Mouse (Mus musculus): ENCODE measurements around the gene Slc41a1. TPM values are rescaled to one million over a fixed set of nuclear protein-coding genes. Genes with fewer than 3 reads are reported as not detected.

Slc41a1 gene
- polyA plus RNA-seq, 1 experiment from 2014 or later: 20.1 TPM

DNA sequence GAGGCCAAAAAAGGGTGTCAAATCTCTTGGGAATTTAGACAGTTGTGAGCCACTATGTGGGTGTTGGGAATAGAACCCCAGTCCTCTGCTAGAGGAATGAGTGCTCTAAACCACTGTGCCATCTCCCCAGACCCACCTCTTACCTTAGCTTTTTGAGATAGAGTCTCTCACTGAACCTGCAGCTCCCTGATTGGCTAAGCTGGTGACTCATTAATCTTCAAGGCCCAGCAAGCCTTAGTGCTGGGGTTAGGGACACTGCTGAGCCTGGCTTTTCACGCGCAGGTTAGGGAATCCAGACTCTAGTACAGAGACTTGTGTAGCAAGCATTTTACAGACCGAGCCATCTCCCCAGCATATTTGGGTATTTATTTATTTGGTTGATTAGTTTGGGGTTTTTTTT lies 9.7 kb downstream of the Slc41a1 start:
- Histone ChIP-seq H3K4me1 (ENCODE audit: control insufficient read depth, insufficient read depth, low read depth, low read length) (peaks cover under 1% of the 10 kb centered on the region; the same call in 1 of the 2 replicates), H3K27me3 (replicated peaks; ENCODE audit: control insufficient read depth, insufficient read depth, low read length) (no peaks in the 10 kb centered on the region), H3K4me2 (ENCODE audit: low read length) (no peak overlapping the region), H3K9me3 (ENCODE audit: control insufficient read depth, low read length) (no peaks in the 10 kb centered on the region), H3K27ac (ENCODE audit: low read depth, low read length) (no peak overlapping the region), H3K36me3 (ENCODE audit: control insufficient read depth, insufficient read depth, low read length) (0 out of 2 replicates have a peak, but pooled peaks cover 7% of the 10 kb centered on the region), H3K4me3 (ENCODE audit: low read length) (no peak overlapping the region), H3K9ac (ENCODE audit: low read depth, low read length) (no peak overlapping the region)
- no peak for ATAC-seq
- WGBS: 75% methylated on average over 3 of the region's 3 CpGs

DNA sequence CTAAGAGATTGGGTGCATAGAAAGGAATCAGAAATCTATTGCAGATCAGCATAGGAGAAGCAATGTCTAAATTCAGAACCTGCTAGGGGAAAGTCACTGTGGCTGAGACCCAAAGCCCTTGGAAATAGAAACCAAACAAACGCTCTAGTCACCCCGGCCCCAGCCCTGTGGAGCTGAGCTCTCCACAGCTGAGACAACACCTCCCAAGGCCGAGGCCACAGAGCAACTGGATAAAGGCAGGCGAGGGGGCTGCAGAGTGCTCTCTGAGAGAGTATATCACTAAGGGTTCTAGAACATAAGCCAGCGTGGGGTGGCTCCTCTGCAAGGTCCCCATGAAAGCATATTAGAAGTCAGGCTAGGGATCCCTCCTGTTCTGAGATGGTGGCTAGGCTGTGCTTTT lies 11.2 kb downstream of the Slc41a1 start:
- H3K36me3 ChIP-seq (ENCODE audit: control insufficient read depth, insufficient read depth, low read length): peaks cover 11% of the 10 kb centered on the region; the same call in 1 of the 2 replicates
- H3K4me3 ChIP-seq (ENCODE audit: low read length): no peak overlapping the region

DNA sequence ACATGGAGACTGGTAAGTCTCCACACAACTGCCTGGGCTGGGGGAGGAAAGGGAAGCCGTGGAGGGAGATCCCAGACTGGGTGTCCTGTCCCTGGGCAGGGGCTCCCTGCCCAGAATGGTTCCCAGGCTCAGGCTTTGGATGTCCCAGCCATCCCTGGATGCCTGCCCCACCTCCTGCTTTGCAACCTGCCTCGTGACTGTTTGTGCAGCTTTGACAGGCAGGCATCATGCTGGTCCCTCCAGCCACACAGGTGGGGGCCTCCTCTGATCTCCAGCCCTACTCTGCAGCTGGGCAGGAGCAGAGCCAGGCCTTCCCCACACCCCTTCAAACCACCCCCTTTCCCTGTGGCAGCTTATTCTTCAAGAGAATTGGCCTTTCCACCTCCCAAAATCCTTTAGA lies 12.0 kb downstream of the Slc41a1 start:
- Histone ChIP-seq H3K9me3 (ENCODE audit: control insufficient read depth, low read length) (no peaks in the 10 kb centered on the region), H3K4me1 (ENCODE audit: control insufficient read depth, insufficient read depth, low read depth, low read length) (no peaks in the 10 kb centered on the region; the same call in 1 of the 2 replicates), H3K4me2 (ENCODE audit: low read length) (no peak overlapping the region), H3K9ac (ENCODE audit: low read depth, low read length) (no peak overlapping the region), H3K27me3 (replicated peaks; ENCODE audit: control insufficient read depth, insufficient read depth, low read length) (no peaks in the 10 kb centered on the region), H3K4me3 (ENCODE audit: low read length) (no peak overlapping the region), H3K36me3 (ENCODE audit: control insufficient read depth, insufficient read depth, low read length) (peaks cover 11% of the 10 kb centered on the region; the same call in 1 of the 2 replicates), H3K27ac (ENCODE audit: low read depth, low read length) (no peak overlapping the region)
- peak; percentile 66 for ATAC-seq
- WGBS: 46% methylated on average over 2 of the region's 2 CpGs

More for the DNA sequence above, 11.2 kb downstream of the Slc41a1 start:
- no peaks in the 10 kb centered on the region for H3K27me3 ChIP-seq (replicated peaks; ENCODE audit: control insufficient read depth, insufficient read depth, low read length)
- no peak overlapping the region for H3K27ac ChIP-seq (ENCODE audit: low read depth, low read length)
- H3K4me2 ChIP-seq (ENCODE audit: low read length): no peak overlapping the region
- no peak overlapping the region for H3K9ac ChIP-seq (ENCODE audit: low read depth, low read length)
- H3K4me1 ChIP-seq (ENCODE audit: control insufficient read depth, insufficient read depth, low read depth, low read length): no peaks in the 10 kb centered on the region; the same call in 1 of the 2 replicates
- 82% methylated on average over 5 of the region's 5 CpGs for WGBS
- ATAC-seq: no peak
- no peaks in the 10 kb centered on the region for H3K9me3 ChIP-seq (ENCODE audit: control insufficient read depth, low read length)

DNA sequence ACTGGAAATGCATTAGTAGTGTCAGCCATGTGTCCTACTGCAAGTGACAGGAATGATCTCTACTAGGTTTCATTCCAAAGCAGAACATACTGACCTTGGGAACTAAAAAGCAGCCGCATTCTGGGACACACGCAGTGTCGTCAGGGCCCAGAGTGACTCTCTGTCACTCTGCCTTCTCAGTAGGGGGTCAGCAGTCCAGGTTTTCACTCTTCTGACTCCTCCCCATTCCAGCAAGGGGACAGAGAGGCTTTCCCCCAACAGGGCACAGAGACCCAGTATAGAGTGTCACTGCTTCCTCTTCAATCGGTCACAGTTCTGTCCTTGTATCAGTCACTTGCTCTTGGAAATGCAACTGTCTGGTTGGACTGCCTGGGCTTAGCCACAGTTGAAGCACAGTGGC lies 14.9 kb downstream of the Slc41a1 start:
- ATAC-seq: no peak
- H3K4me1 ChIP-seq (ENCODE audit: control insufficient read depth, insufficient read depth, low read depth, low read length): no peaks in the 10 kb centered on the region
- peaks cover 11% of the 10 kb centered on the region; the same call in 1 of the 2 replicates for H3K36me3 ChIP-seq (ENCODE audit: control insufficient read depth, insufficient read depth, low read length)
- H3K9me3 ChIP-seq (ENCODE audit: control insufficient read depth, low read length): no peaks in the 10 kb centered on the region
- H3K27ac ChIP-seq (ENCODE audit: low read depth, low read length): no peak overlapping the region
- WGBS: 74% methylated on average over 4 of the region's 4 CpGs
- H3K27me3 ChIP-seq (replicated peaks; ENCODE audit: control insufficient read depth, insufficient read depth, low read length): no peaks in the 10 kb centered on the region
- H3K4me2 ChIP-seq (ENCODE audit: low read length): no peak overlapping the region
- no peak overlapping the region for H3K4me3 ChIP-seq (ENCODE audit: low read length)
- H3K9ac ChIP-seq (ENCODE audit: low read depth, low read length): no peak overlapping the region

DNA sequence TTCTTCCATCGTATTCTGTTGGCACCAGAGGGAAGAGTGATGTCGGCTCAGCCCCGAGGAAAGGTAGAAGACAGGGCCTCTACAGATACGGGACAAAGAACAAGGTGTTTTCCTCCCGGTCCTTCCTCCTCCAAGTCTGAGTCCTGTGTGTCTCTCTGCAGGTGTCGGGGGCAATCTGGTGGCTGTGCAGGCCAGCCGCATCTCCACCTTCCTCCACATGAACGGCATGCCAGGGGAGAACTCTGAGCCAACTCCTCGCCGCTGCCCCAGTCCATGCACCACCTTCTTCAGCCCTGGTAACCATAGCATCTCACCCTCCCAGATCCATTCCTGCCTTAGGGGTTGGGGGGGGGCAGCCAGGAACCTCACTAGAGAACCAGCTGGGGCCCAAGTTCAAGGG lies 16.5 kb downstream of the Slc41a1 start:
- Histone ChIP-seq H3K27me3 (replicated peaks; ENCODE audit: control insufficient read depth, insufficient read depth, low read length) (no peaks in the 10 kb centered on the region), H3K4me1 (ENCODE audit: control insufficient read depth, insufficient read depth, low read depth, low read length) (no peaks in the 10 kb centered on the region), H3K9ac (ENCODE audit: low read depth, low read length) (no peak overlapping the region), H3K4me3 (ENCODE audit: low read length) (no peak overlapping the region), H3K27ac (ENCODE audit: low read depth, low read length) (no peak overlapping the region), H3K9me3 (ENCODE audit: control insufficient read depth, low read length) (no peaks in the 10 kb centered on the region), H3K4me2 (ENCODE audit: low read length) (no peak overlapping the region), H3K36me3 (ENCODE audit: control insufficient read depth, insufficient read depth, low read length) (peaks cover 11% of the 10 kb centered on the region; the same call in 1 of the 2 replicates)
- WGBS: 95% methylated on average over 10 of the region's 10 CpGs
- ATAC-seq: no peak

DNA sequence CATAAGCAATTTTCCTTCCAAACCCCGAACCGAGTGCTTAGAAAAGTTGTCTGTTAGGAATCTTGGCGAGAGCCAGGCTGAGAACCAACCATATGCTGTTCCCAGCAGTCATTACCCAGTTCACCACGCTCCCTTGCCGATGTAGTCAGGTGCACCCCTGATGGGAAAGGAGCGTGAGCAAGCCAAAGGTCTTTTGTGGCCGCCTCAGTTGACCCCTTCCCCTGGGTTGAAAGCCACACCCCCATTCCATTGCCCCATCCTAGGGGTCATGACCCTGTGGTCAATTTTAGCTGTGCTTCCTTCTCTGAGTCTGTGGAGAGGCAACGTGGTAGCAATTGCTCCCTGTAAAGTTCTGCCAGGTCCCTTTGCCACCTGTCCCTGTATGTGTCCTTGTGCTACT lies 17.6 kb downstream of the Slc41a1 start:
- Histone ChIP-seq H3K9ac (ENCODE audit: low read depth, low read length) (no peak overlapping the region), H3K36me3 (ENCODE audit: control insufficient read depth, insufficient read depth, low read length) (peaks cover 11% of the 10 kb centered on the region; the same call in 1 of the 2 replicates), H3K4me3 (ENCODE audit: low read length) (no peak overlapping the region), H3K4me2 (ENCODE audit: low read length) (no peak overlapping the region), H3K27ac (ENCODE audit: low read depth, low read length) (no peak overlapping the region), H3K27me3 (replicated peaks; ENCODE audit: control insufficient read depth, insufficient read depth, low read length) (no peaks in the 10 kb centered on the region), H3K9me3 (ENCODE audit: control insufficient read depth, low read length) (no peaks in the 10 kb centered on the region), H3K4me1 (ENCODE audit: control insufficient read depth, insufficient read depth, low read depth, low read length) (no peaks in the 10 kb centered on the region)
- ATAC-seq: no peak
- WGBS: 38% methylated on average over 8 of the region's 8 CpGs

DNA sequence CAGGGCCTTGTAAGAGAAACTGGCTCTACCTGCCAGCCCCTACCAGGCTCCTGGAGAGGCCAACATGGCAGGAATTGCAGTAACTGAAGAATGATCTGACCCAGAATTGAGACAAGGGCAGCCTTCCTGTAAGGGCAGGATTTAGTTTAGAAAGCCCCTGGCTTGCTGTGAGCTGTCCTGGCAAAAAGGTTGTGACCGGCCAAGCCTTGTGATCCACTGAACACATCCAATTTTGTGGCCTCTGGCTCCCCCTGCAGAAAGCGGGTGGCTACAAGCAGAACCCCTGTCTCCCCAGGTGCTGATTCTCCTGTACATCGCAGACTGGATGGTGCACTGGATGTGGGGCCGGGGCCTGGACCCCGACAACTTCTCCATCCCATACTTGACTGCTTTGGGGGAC lies 19.0 kb downstream of the Slc41a1 start:
- H3K4me1 ChIP-seq (ENCODE audit: control insufficient read depth, insufficient read depth, low read depth, low read length): no peaks in the 10 kb centered on the region
- no peak overlapping the region for H3K27ac ChIP-seq (ENCODE audit: low read depth, low read length)
- ATAC-seq: no peak
- no peaks in the 10 kb centered on the region for H3K9me3 ChIP-seq (ENCODE audit: control insufficient read depth, low read length)
- H3K36me3 ChIP-seq (ENCODE audit: control insufficient read depth, insufficient read depth, low read length): peaks cover 7% of the 10 kb centered on the region; the same call in 1 of the 2 replicates
- 76% methylated on average over 5 of the region's 5 CpGs for WGBS
- no peak overlapping the region for H3K4me2 ChIP-seq (ENCODE audit: low read length)
- H3K4me3 ChIP-seq (ENCODE audit: low read length): no peak overlapping the region
- H3K27me3 ChIP-seq (replicated peaks; ENCODE audit: control insufficient read depth, insufficient read depth, low read length): no peaks in the 10 kb centered on the region
- H3K9ac ChIP-seq (ENCODE audit: low read depth, low read length): no peak overlapping the region

DNA sequence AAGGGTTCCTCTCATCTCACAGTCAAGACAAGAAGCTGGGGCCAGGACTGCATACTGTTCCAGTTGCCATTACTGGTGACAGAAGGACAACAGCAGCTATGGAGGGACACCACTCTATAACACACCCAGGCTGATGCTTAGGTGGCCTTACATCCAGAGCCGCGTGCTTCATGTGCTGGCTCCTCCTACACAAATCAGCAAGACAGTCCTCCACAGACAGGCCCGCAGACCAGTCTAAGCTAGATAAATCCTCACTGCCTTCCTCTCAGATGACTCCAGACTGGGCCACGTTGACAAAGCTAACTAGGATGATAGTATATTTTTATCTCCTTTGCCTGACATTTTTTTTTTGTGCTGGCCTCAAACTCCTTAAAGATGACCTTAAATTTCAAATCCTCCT lies 34.5 kb downstream of the Slc41a1 start:
- Histone ChIP-seq H3K9me3 (ENCODE audit: control insufficient read depth, low read length) (no peaks in the 10 kb centered on the region), H3K4me1 (ENCODE audit: control insufficient read depth, insufficient read depth, low read depth, low read length) (no peaks in the 10 kb centered on the region), H3K9ac (ENCODE audit: low read depth, low read length) (no peak overlapping the region), H3K36me3 (ENCODE audit: control insufficient read depth, insufficient read depth, low read length) (no peaks in the 10 kb centered on the region), H3K4me3 (ENCODE audit: low read length) (no peak overlapping the region), H3K4me2 (ENCODE audit: low read length) (no peak overlapping the region), H3K27me3 (replicated peaks; ENCODE audit: control insufficient read depth, insufficient read depth, low read length) (no peaks in the 10 kb centered on the region), H3K27ac (ENCODE audit: low read depth, low read length) (no peak overlapping the region)
- no peak for ATAC-seq
- 76% methylated on average over 4 of the region's 4 CpGs for WGBS

DNA sequence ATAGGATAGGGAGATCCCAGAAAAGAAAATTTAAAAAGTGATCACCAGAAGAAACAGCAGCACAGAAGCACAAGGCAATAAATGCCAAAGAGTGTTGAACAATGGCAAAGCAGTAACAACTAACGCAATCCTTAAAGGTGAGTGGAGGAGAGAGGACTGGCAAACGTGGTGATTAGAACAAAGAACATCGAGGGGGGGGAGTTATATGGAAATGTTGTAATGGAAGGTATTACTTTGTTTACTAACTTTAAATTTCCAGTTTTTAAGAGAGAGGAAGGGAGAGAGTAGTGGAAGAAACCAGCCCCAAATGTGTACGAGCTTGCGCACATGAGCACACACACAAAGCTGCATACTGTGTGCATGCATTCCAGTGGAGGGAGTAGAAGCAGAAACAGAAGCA lies 38.3 kb downstream of the Slc41a1 start:
- no peak for ATAC-seq
- H3K9me3 ChIP-seq (ENCODE audit: control insufficient read depth, low read length): no peaks in the 10 kb centered on the region
- H3K27ac ChIP-seq (ENCODE audit: low read depth, low read length): no peak overlapping the region

More for the DNA sequence above, 38.3 kb downstream of the Slc41a1 start:
- Histone ChIP-seq H3K27me3 (replicated peaks; ENCODE audit: control insufficient read depth, insufficient read depth, low read length) (no peaks in the 10 kb centered on the region), H3K4me3 (ENCODE audit: low read length) (no peak overlapping the region), H3K4me2 (ENCODE audit: low read length) (no peak overlapping the region), H3K36me3 (ENCODE audit: control insufficient read depth, insufficient read depth, low read length) (no peaks in the 10 kb centered on the region), H3K4me1 (ENCODE audit: control insufficient read depth, insufficient read depth, low read depth, low read length) (peaks cover 4% of the 10 kb centered on the region; the same call in 1 of the 2 replicates), H3K9ac (ENCODE audit: low read depth, low read length) (no peak overlapping the region)
- 78% methylated on average over 5 of the region's 5 CpGs for WGBS

Data from hindbrain, embryonic 16.5 days (tissue).